Mouse (Mus musculus): ENCODE data around the gene Atf7ip.
A peak's percentile ranks its signal among the peaks of the same experiment; 100 is the strongest.

Gene Atf7ip

GRCm38 (mm10) chr6:136524751-136525150, 18.8 kb downstream of the Atf7ip start:
- DNase-seq (ENCODE audit: low read depth) = no peak

- no peak for DNase-seq (ENCODE audit: low read depth)
Measured at GRCm38 (mm10) chr6:136525567-136525966, 19.6 kb downstream of the Atf7ip start.

GRCm38 (mm10) chr6:136529156-136529555, 23.2 kb downstream of the Atf7ip start:
- DNase-seq (ENCODE audit: low read depth) = no peak

GRCm38 (mm10) chr6:136531792-136532230, 25.8 kb downstream of the Atf7ip start:
- no peak for DNase-seq (ENCODE audit: low read depth)

- DNase-seq (ENCODE audit: low read depth) = peak; percentile 89
Measured at GRCm38 (mm10) chr6:136532535-136533291, 26.7 kb downstream of the Atf7ip start.

- DNase-seq (ENCODE audit: low read depth) = no peak
Measured at GRCm38 (mm10) chr6:136533804-136534203, 27.8 kb downstream of the Atf7ip start.

DNA sequence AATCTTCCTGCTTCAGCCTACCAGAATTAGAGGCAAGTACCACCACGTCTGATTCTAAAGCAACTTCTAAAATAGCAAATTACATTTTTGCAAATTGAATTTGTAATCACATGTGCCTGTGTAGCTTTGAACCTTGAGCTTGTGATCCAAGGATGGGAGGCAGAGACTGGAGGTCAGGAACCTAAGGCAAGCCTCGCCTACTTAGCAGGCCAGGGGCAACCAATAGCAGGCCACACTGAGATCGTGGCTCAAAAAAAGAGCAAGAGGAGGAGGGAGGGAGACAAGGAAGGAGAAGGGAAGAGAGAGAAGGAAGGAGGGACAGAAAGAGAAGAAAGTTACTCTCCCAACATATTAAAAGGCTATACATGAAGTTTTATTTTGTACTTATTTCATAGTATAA, 28.5 kb downstream of the Atf7ip start:
- no peak for DNase-seq (ENCODE audit: low read depth)

DNA sequence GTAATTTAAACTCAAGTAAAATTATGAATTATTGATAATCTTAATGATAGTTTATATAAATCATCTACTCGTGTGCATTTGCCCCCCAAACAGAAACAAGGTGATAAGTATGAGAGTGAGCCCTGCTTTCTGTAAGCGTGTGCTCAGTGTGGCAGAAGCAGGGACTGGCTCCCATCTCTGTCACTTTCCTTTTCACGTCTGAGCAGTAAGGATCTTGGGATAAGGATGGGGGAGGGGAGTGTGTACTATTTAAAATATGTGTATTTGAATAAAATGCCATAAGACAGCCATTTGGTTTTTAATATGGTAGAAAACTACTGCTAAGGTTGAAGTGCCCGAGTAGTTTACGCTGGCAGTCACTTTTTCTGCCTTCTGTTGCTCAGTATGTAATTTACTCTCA, 29.2 kb downstream of the Atf7ip start:
- DNase-seq (ENCODE audit: low read depth) = no peak

DNA sequence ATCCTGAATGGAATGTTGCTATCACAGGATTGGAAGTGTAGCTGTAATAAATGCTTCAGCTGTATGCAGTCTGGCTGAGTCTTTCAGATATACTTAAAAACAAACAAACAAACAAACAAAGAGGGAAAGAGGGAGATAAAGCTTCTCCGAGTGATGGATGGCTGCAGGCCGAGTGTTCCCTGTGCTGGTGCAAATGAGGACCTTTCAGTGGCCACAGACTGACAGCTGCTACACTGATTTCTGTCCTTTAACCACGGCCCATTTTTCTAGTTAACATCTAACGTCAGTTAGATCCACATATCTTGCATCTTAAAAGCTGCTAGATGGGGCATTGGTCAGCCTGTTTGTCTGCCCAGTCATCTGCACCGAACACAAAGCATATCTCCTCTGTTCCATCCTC, 30.2 kb downstream of the Atf7ip start:
- no peak for DNase-seq (ENCODE audit: low read depth)

- peak; percentile 27 for DNase-seq (ENCODE audit: low read depth)
Measured at GRCm38 (mm10) chr6:136541350-136541749, 35.4 kb downstream of the Atf7ip start.

GRCm38 (mm10) chr6:136542105-136542504, 36.1 kb downstream of the Atf7ip start:
- no peak for DNase-seq (ENCODE audit: low read depth)

- no peak for DNase-seq (ENCODE audit: low read depth)
Measured at GRCm38 (mm10) chr6:136543164-136543563, 37.2 kb downstream of the Atf7ip start.

DNA sequence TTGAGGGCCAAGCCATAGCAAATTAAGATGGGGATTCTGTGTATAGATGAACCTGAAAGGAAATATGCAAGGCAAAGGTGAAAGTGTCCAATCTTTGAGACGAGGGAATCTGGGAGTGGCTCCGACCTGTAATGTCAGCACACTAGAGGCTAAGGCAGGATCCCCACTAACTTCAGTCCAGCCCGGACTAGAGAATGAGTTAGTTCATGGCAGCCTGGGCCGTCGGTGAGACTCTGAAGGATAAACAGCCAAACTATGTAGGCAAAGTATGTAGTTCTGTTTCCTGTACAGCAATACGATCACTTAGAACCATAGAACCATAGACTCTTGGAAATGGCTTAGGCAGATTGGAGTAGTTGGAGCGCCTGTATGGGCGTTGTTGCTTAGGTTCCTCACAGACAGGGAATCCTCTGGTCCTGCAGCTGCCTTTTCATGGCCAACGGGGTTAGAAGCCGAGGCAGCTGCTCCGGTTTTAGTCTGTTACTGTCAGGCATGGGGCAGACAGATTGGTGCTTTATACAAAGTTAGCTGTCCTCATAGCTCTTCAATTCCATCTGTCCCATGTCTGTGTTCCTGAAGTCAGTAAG, 39.4 kb downstream of the Atf7ip start:
- DNase-seq (ENCODE audit: low read depth) = no peak

DNA sequence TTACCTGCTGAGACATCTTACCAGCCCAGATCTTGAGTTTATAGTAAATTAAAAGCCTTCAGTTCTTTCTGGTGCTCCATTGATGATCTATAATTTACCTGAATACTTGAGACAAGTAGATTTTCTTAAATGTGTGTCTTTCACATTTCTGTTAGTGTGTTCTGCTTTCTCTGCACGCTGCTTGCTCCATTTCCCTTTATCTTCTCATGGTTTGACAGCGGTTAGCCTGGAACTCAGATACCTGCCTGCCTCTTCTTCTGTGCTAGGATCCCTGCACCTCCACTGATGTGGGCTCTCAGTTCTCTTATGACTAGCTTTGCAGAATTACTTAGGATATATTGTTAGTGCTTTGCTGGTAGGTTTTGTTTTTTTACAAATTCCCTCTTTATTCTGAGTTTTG, 40.3 kb downstream of the Atf7ip start:
- no peak for DNase-seq (ENCODE audit: low read depth)

GRCm38 (mm10) chr6:136546987-136547386, 41.0 kb downstream of the Atf7ip start:
- no peak for DNase-seq (ENCODE audit: low read depth)

DNA sequence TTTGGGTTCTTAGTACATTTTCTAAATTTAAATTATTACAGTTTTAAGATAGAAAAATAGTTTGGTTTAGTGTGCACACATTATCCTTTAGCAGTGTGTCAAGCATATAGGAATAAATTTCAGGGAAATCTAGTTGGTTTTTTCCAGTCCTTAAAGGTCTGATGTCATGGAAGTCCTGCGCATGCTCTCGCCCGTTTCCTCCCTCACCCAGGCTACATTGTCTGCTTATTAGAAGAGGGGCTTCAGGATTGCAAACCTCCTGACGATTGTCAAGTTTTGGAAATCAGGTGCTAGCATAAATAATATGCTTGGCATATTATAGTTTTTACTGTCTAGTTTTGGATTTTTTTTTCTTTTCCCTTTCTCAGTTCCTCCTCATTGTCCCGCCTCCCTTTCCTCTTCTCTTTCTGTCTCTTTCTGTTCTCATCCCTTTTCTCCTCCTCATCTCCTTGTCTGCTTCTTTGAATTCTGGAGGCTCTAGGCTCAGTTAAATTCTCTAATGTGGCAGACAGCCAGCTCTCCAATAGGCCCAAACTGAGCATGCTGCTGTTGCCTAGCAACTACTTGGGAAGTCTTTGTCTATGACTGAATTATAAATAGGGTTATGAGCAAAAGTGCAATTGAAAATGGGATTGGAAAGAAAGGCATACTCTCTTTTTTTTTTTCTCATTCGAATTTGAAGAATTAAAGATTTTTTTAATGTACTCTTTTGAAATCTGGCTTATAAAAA, 42.2 kb downstream of the Atf7ip start:
- DNase-seq (ENCODE audit: low read depth) = peak; percentile 80

DNA sequence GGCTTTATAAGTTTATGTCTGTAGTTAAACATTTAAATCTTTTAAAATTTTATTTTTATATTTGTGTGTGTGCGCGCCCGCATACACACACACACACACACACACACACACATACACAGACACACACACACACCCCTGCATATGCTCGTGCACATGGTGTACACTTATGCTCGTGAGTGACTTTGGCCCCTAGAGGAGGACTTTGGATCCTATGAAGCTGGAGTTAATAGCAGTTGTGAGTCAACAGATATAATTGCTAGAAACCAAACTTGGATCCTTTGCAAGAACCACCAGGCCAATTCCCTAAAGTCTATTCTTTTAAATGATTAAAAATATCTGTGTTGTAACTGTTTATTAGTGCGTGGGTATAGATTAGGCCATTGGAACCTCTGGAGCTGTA, 42.8 kb downstream of the Atf7ip start:
- no peak for DNase-seq (ENCODE audit: low read depth)

DNA sequence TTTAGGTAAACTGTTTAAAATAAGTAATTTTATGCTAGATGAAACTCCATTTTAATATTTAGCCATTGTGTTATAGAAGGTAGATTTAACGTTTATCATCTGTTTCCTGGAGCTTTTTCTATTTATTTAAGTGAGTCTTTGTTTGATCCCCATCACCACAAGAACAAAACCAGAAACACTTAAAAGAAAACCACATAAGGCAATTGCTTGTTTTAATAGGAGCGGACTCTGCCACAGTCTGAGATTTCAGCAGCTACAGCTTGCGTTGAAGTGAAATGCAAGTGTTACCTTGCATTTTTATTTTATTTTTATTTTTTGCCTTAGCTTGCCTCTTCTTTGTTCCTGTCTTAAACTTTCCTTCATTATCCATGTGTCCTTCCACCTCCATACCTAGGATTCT, 43.6 kb downstream of the Atf7ip start:
- DNase-seq (ENCODE audit: low read depth) = no peak

GRCm38 (mm10) chr6:136550596-136551304, 44.8 kb downstream of the Atf7ip start:
- DNase-seq (ENCODE audit: low read depth) = peak; percentile 68

DNA sequence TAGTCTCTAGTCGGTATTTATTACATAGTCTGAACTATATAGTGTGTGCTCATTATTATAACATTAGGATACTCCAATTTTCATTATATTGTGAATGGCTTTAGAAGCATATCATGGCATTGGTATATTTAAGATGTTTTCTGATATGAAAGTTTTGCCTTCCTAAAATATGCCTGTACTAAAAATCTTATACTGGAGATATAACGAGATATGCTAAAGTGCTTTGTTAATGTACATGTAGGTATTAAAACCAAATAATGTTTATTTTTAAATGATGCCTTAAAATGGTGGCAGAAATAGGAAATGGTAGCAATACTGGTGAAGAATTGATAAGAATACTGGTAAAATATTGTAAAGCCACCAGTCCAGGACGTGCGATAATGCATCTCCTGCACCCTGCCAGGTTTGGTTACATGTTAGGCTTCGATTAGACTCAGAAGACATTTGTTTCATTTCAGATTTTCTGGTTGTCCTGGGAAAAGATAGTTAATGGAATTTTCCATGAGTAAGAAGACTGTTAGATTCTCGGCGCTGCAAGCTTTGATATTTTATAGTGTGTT, 45.7 kb downstream of the Atf7ip start:
- DNase-seq (ENCODE audit: low read depth) = no peak

GRCm38 (mm10) chr6:136553156-136553555, 47.2 kb downstream of the Atf7ip start:
- DNase-seq (ENCODE audit: low read depth) = no peak
